Comparison of ENCODE assay signal across 9 mouse cellular contexts in the genomic region with DNA sequence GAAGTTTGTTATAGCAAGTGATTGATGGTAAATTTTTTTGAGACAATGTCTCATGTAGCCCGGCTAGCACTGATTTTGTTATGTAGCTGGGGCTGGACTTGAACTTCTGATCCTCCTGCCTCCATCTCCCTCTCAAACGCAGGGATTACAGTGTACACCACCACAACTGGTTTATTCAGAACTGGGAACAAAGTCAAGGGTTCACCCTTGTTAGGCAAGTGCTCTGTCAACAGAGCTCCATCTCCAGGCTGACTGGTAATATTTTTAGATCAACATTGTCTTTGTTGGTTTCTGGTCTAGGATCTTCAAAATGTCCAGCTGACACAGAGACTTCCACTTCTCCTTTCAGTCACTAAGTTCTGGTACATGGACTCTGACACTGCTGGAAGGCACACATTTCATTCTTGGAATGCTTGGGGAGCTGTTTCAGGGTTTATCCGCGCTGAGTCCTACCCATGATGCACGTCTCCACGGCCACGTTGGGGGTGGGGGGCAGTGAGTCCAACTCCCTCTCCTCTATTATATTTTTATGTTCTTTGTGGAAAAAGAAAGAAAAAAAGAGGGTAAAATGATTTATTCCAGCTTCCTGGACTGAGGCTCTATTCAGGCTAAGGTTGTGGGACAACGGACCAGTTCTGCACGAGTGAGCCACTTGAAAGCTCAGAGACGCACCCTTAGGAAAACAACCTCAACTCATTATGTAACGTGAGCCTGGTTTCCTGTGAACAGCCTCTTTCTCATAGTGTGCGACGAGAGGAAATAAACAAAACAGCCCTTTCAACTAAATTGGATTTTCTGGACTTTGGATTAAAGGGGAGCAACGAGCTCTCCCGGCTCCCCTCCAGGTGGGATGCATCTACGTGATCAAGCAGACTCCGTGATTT. TPM values are rescaled to one million over a fixed set of nuclear protein-coding genes. Genes with fewer than 3 reads are reported as not detected.
DNase-seq lines count a peak whose midpoint lies in the region; ATAC-seq lines count a peak whose summit lies in the region.
"Had no signal": no experiment of that assay in that cellular context is flagged by ENCODE, and none has a peak within 500 bp of the region (broad histone marks: within the 10 kb centered on the region; RNA-seq: fewer than 3 reads in every experiment).

No protein-coding gene starts in this region.

- no peak overlapping the region for H3K27ac ChIP-seq in forebrain, embryonic 11.5 days (ENCODE audit: low read depth, low read length)
- H3K27ac ChIP-seq: neural tube, embryonic 12.5 days had no signal

- intact Hi-C loops in gastrocnemius, postnatal 14 days (cut with DNase I; ENCODE audit: low total_unique reads) = no loop called here

- H3K4me2 ChIP-seq in forebrain, embryonic 11.5 days (ENCODE audit: low read depth, low read length, severe bottlenecking) = peak overlapping the region; percentile 32; the same call in 1 of the 2 replicates
- H3K4me2 ChIP-seq: neural tube, embryonic 12.5 days had no signal

- no peak overlapping the region for H3K4me3 ChIP-seq in forebrain, embryonic 11.5 days (ENCODE audit: low read depth, low read length)
- H3K4me3 ChIP-seq: neural tube, embryonic 12.5 days had no signal

- no peaks in the 10 kb centered on the region for H3K27me3 ChIP-seq in forebrain, embryonic 11.5 days (ENCODE audit: control insufficient read depth, insufficient read depth, low read length)
- H3K27me3 ChIP-seq: neural tube, embryonic 12.5 days had no signal

- no peaks in the 10 kb centered on the region for H3K36me3 ChIP-seq in forebrain, embryonic 11.5 days (ENCODE audit: control insufficient read depth, insufficient read depth, low read length)
- H3K36me3 ChIP-seq: neural tube, embryonic 12.5 days had no signal

- 0 out of 2 replicates have a peak overlapping the region, but pooled peaks have one; percentile 17 for H3K9ac ChIP-seq in forebrain, embryonic 11.5 days (ENCODE audit: low read length)
- H3K9ac ChIP-seq: neural tube, embryonic 12.5 days had no signal

- 0 out of 2 replicates have a peak, but pooled peaks cover 3% of the 10 kb centered on the region for H3K4me1 ChIP-seq in forebrain, embryonic 11.5 days (replicated peaks; ENCODE audit: control insufficient read depth, insufficient read depth, low read length)
- H3K4me1 ChIP-seq: neural tube, embryonic 12.5 days had no signal

- no peaks in the 10 kb centered on the region for H3K9me3 ChIP-seq in forebrain, embryonic 11.5 days (ENCODE audit: control insufficient read depth, low read length)
- H3K9me3 ChIP-seq: neural tube, embryonic 12.5 days had no signal

- DNase-seq in kidney, adult 18-20 months = peak; percentile 9
- no peak for DNase-seq in kidney, postnatal 10 days
- no peak for DNase-seq in forebrain, embryonic 11.5 days (ENCODE audit: low spot score)
- peak; percentile 63 for DNase-seq in lung, postnatal 36 days
- DNase-seq in ovary, postnatal 14 days (ENCODE audit: low spot score) = no peak
- no peak for DNase-seq in right cerebral cortex, postnatal 14 days
- no peak for DNase-seq in gastrocnemius, postnatal 14 days

- WGBS in forebrain, embryonic 11.5 days = 23% methylated on average over 17 of the region's 17 CpGs

- peak; percentile 50; the same call in 1 of the 2 replicates for ATAC-seq in common myeloid progenitor, adult 5-6 weeks (replicated peaks; ENCODE audit: low read depth, poor library complexity, severe bottlenecking)
- ATAC-seq in forebrain, embryonic 11.5 days (replicated peaks; ENCODE audit: low FRiP score) = no peak

RNA-seq across cellular contexts. Expression of a gene that starts 14.4 kb away (rescaled TPM):
- not detected in 2 replicates for total RNA-seq in common myeloid progenitor, adult 5-6 weeks (2017)
- polyA plus RNA-seq in forebrain, embryonic 11.5 days (2014; fragmentation: Nextera tagmentation; extraction: Ambion mirVana) = 1.7 and 1.9 TPM in 2 replicates
- total RNA-seq in gastrocnemius, postnatal 14 days (2021) = under 1 TPM; 0.27 to 0.47 TPM

Comparison
In these comparisons a context has a peak if more than half of its experiments do, and no peak if none do; other contexts are left out.
1. DNase-seq: peak in kidney, adult 18-20 months (single experiment) and lung, postnatal 36 days (single experiment); none in kidney, postnatal 10 days (single experiment), forebrain, embryonic 11.5 days (single experiment), ovary, postnatal 14 days (single experiment), right cerebral cortex, postnatal 14 days (single experiment) and gastrocnemius, postnatal 14 days (single experiment).